Mouse (Mus musculus) liver, postnatal 0 days (tissue): ENCODE measurements at regions not wholly inside any gene's neighbourhood (a gene's known extent, or its start where the extent isn't known, plus 50 kb on each side); places are given as distances from the start of the nearest gene placed in this dataset.
"Not testable (repeated sequence)": the region's sequence is repeated elsewhere in the genome, so short reads cannot be mapped to it uniquely, and the experiment has no call there.

ENCODE experiments used
- ATAC-seq: fragments of 200-750 bp; cut with Nextera tagmentation; 2 replicates; pipeline ENCODE4 v1.8.0; 2017; ENCODE audit warnings: mild to moderate bottlenecking, moderate library complexity
- DNase-seq: peaks from one replicate; pipeline ENCODE4 v3.0.0-alpha.2; 2016
- H3K27ac ChIP-seq: fragments of 300-500 bp; sonication (generic); 2 replicates; pipeline ENCODE4 v1.5.1; 2014; ENCODE audit warnings: antibody characterized with exemption, moderate library complexity, mild to moderate bottlenecking, low read depth
- H3K27me3 ChIP-seq: fragments of 300-500 bp; sonication (generic); 2 replicates; pipeline ENCODE4 v1.6.1; 2014; ENCODE audit warnings: low read length, control low read depth, mixed read lengths; ENCODE audit not compliant: insufficient read depth
- H3K36me3 ChIP-seq: fragments of 300-500 bp; sonication (generic); replicated peaks from 2 replicates; pipeline ENCODE4 v1.6.1; 2014; ENCODE audit warnings: mild to moderate bottlenecking, control low read depth, low read length, moderate library complexity, mixed read lengths; ENCODE audit not compliant: insufficient read depth
- H3K4me1 ChIP-seq: fragments of 300-500 bp; sonication (generic); 2 replicates; pipeline ENCODE4 v1.6.1; 2014; ENCODE audit warnings: antibody characterized with exemption, mild to moderate bottlenecking, control low read depth; ENCODE audit not compliant: insufficient read depth
- H3K4me2 ChIP-seq: fragments of 300-500 bp; sonication (generic); 2 replicates; pipeline ENCODE4 v1.6.1; 2014; ENCODE audit warnings: low read depth, mild to moderate bottlenecking, low read length, moderate library complexity, mixed read lengths
- H3K4me3 ChIP-seq: fragments of 300-500 bp; sonication (generic); 2 replicates; pipeline ENCODE4 v1.5.1; 2014; ENCODE audit warnings: low read depth, low read length
- H3K9ac ChIP-seq: fragments of 300-500 bp; sonication (generic); replicated peaks from 2 replicates; pipeline ENCODE4 v1.6.1; 2014; ENCODE audit warnings: mild to moderate bottlenecking, moderate library complexity
- H3K9me3 ChIP-seq: fragments of 300-500 bp; sonication (generic); 2 replicates; pipeline ENCODE4 v1.6.1; 2016; ENCODE audit warnings: mild to moderate bottlenecking, control low read depth, low read length, mixed read lengths
- CTCF ChIP-seq: sonication (generic); IDR thresholded peaks from 2 replicates; pipeline ENCODE4 v1.5.1; 2016; ENCODE audit warnings: antibody characterized with exemption, low read depth
- EP300 ChIP-seq: IDR thresholded peaks from 2 replicates; pipeline ENCODE4 v1.6.1; 2016; ENCODE audit warnings: antibody characterized with exemption, low read depth, mild to moderate bottlenecking
- WGBS: fragments of 180-500 bp; shearing (Covaris S2); extraction: QIAGEN DNeasy Blood & Tissue Kit; methylation state at CpG from one replicate; pipeline ENCODE4 v1.1.7; 2014; ENCODE audit not compliant: insufficient replicate concordance; 5-methylcytosine and 5-hydroxymethylcytosine counted together

GRCm38 (mm10) chr13:52353966-52354365, 177.1 kb downstream of the Diras2 start:
- Histone ChIP-seq H3K4me3 (no peak overlapping the region), H3K27me3 (no peaks in the 10 kb centered on the region), H3K9ac (no peak overlapping the region), H3K9me3 (no peaks in the 10 kb centered on the region; the same call in 1 of the 2 replicates), H3K36me3 (no peaks in the 10 kb centered on the region), H3K4me1 (no peaks in the 10 kb centered on the region), H3K4me2 (no peak overlapping the region), H3K27ac (no peak overlapping the region)
- DNase-seq = no peak
- 67% methylated on average over 2 of the region's 2 CpGs for WGBS
- no peak for TF ChIP-seq CTCF
- TF ChIP-seq EP300 = no peak
- no peak for ATAC-seq

GRCm38 (mm10) chr13:52355921-52356320, 175.2 kb downstream of the Diras2 start:
- not testable (repeated sequence) for H3K9ac ChIP-seq, H3K36me3 ChIP-seq, H3K4me1 ChIP-seq, DNase-seq, H3K4me2 ChIP-seq, H3K27ac ChIP-seq, ATAC-seq, H3K27me3 ChIP-seq, H3K4me3 ChIP-seq, H3K9me3 ChIP-seq
- WGBS = 68% methylated on average over 4 of the region's 4 CpGs

- H3K36me3 ChIP-seq, H3K4me1 ChIP-seq, H3K4me3 ChIP-seq, H3K4me2 ChIP-seq, H3K9me3 ChIP-seq, ATAC-seq, H3K9ac ChIP-seq, DNase-seq, H3K27ac ChIP-seq, H3K27me3 ChIP-seq: not testable (repeated sequence)
- 68% methylated on average over 4 of the region's 4 CpGs for WGBS
These were observed 171.7 kb downstream of the Diras2 start for GRCm38 (mm10) chr13:52359332-52359731.

- Histone ChIP-seq H3K4me2 (no peak overlapping the region), H3K4me1 (no peaks in the 10 kb centered on the region), H3K36me3 (no peaks in the 10 kb centered on the region), H3K27ac (no peak overlapping the region), H3K9me3 (no peaks in the 10 kb centered on the region; the same call in 1 of the 2 replicates), H3K4me3 (no peak overlapping the region), H3K9ac (no peak overlapping the region), H3K27me3 (no peaks in the 10 kb centered on the region)
- TF ChIP-seq CTCF (no peak), EP300 (no peak)
- ATAC-seq (no peak), DNase-seq (no peak)
- WGBS = 65% methylated on average over 4 of the region's 4 CpGs
These were observed 169.8 kb downstream of the Diras2 start for GRCm38 (mm10) chr13:52361177-52361846.

- WGBS = 78% methylated on average over 5 of the region's 5 CpGs
- no peaks in the 10 kb centered on the region; the same call in 1 of the 2 replicates for H3K9me3 ChIP-seq
- no peak for TF ChIP-seq EP300
- H3K9ac ChIP-seq = no peak overlapping the region
- H3K36me3 ChIP-seq = no peaks in the 10 kb centered on the region
- ATAC-seq (no peak), DNase-seq (peak; percentile 1)
- no peak overlapping the region for H3K4me2 ChIP-seq
- no peak overlapping the region for H3K27ac ChIP-seq
- H3K27me3 ChIP-seq = no peaks in the 10 kb centered on the region
- H3K4me1 ChIP-seq = no peaks in the 10 kb centered on the region
- no peak overlapping the region for H3K4me3 ChIP-seq
These were observed 168.8 kb downstream of the Diras2 start for GRCm38 (mm10) chr13:52362266-52362665.

GRCm38 (mm10) chr13:52369851-52370250, 161.2 kb downstream of the Diras2 start:
- Histone ChIP-seq H3K36me3 (no peaks in the 10 kb centered on the region), H3K9me3 (no peaks in the 10 kb centered on the region), H3K4me1 (no peaks in the 10 kb centered on the region), H3K4me3 (no peak overlapping the region), H3K27me3 (no peaks in the 10 kb centered on the region), H3K27ac (no peak overlapping the region), H3K9ac (no peak overlapping the region), H3K4me2 (no peak overlapping the region)
- no peak for ATAC-seq
- DNase-seq = peak; percentile 6
- no peak for TF ChIP-seq CTCF
- no peak for TF ChIP-seq EP300

GRCm38 (mm10) chr13:52371986-52372385, 159.1 kb downstream of the Diras2 start:
- Histone ChIP-seq H3K9ac (no peak overlapping the region), H3K27ac (no peak overlapping the region), H3K4me1 (no peaks in the 10 kb centered on the region), H3K36me3 (no peaks in the 10 kb centered on the region), H3K4me3 (no peak overlapping the region), H3K9me3 (no peaks in the 10 kb centered on the region), H3K4me2 (no peak overlapping the region), H3K27me3 (no peaks in the 10 kb centered on the region)
- peak; percentile 1 for DNase-seq
- no peak for TF ChIP-seq CTCF
- TF ChIP-seq EP300 = no peak
- WGBS = 78% methylated on average over 3 of the region's 3 CpGs
- no peak for ATAC-seq
